Mouse (Mus musculus) retina, postnatal 1 day (tissue): Measurements from ENCODE around the gene Fbxl8.
"Not testable (repeated sequence)": the region's sequence is repeated elsewhere in the genome, so short reads cannot be mapped to it uniquely, and the experiment has no call there.

ENCODE experiments used
- DNase-seq: peaks from one replicate; pipeline ENCODE4 v3.0.0-alpha.2; 2012

Gene Fbxl8

GRCm38 (mm10) chr8:105264024-105264982 lies at the start of gene Fbxl8, which contains the start of gene Tradd:
TSS of gene Fbxl8 (plus strand) at chr8:105264648.
TSS of gene Tradd (minus strand) at chr8:105264609.
- DNase-seq = peak; percentile 70

- peak; percentile 81 for DNase-seq
These were observed 46.4 kb upstream of the Fbxl8 start for GRCm38 (mm10) chr8:105217926-105218522.

GRCm38 (mm10) chr8:105223850-105224249 lies 40.6 kb upstream of the Fbxl8 start:
- no peak for DNase-seq

- peak; percentile 97 for DNase-seq
These were observed 39.8 kb upstream of the Fbxl8 start, which contains the start of gene D230025D16Rik for GRCm38 (mm10) chr8:105224413-105225271. TSS of gene D230025D16Rik (plus strand) at chr8:105225145.

GRCm38 (mm10) chr8:105225272-105225593 lies 39.2 kb upstream of the Fbxl8 start:
- DNase-seq = no peak

GRCm38 (mm10) chr8:105225917-105226316 lies 38.5 kb upstream of the Fbxl8 start:
- DNase-seq = no peak

GRCm38 (mm10) chr8:105231503-105232320 lies 32.7 kb upstream of the Fbxl8 start:
- no peak for DNase-seq

GRCm38 (mm10) chr8:105232321-105232693 lies 32.1 kb upstream of the Fbxl8 start:
- DNase-seq = not testable (repeated sequence)

- DNase-seq = no peak
These were observed 31.1 kb upstream of the Fbxl8 start for GRCm38 (mm10) chr8:105233126-105233935.

- no peak for DNase-seq
These were observed 29.2 kb upstream of the Fbxl8 start for GRCm38 (mm10) chr8:105235206-105235605.

- DNase-seq = no peak
These were observed 26.9 kb upstream of the Fbxl8 start for GRCm38 (mm10) chr8:105237442-105238142.

GRCm38 (mm10) chr8:105241016-105241415 lies 23.4 kb upstream of the Fbxl8 start:
- DNase-seq = no peak

- no peak for DNase-seq
These were observed 12.5 kb upstream of the Fbxl8 start for GRCm38 (mm10) chr8:105251954-105252353.

- DNase-seq = no peak
These were observed 11.5 kb upstream of the Fbxl8 start for GRCm38 (mm10) chr8:105252680-105253537.

- no peak for DNase-seq
These were observed 10.7 kb upstream of the Fbxl8 start for GRCm38 (mm10) chr8:105253766-105254151.

GRCm38 (mm10) chr8:105254152-105254965 lies 10.1 kb upstream of the Fbxl8 start:
- DNase-seq = peak; percentile 92

- peak; percentile 34 for DNase-seq
These were observed 9.5 kb upstream of the Fbxl8 start, which contains the start of gene B3gnt9 for GRCm38 (mm10) chr8:105254966-105255350. TSS of gene B3gnt9 (minus strand) at chr8:105255153.

GRCm38 (mm10) chr8:105257318-105258114 lies 6.9 kb upstream of the Fbxl8 start:
- DNase-seq = no peak
